Mouse (Mus musculus) gastrocnemius, adult 8-10 months (tissue): ENCODE results near the gene Smim14. TPM values are rescaled to one million over a fixed set of nuclear protein-coding genes. Genes with fewer than 3 reads are reported as not detected.

Experiments
- DNase-seq, 2 experiments: peaks; one replicate each; pipeline ENCODE4 v3.0.0; 2022; ENCODE audit warnings: low spot score in 2 of 2
- total RNA-seq, 4 experiments: library from RNA; stranded (reverse); gene quantifications; 2 replicates each; pipeline ENCODE4 v1.2.4; 2022

The Smim14 gene
- total RNA-seq, 4 experiments from 2014 or later = 29.1 to 34.4 (median 30.4) TPM

DNA sequence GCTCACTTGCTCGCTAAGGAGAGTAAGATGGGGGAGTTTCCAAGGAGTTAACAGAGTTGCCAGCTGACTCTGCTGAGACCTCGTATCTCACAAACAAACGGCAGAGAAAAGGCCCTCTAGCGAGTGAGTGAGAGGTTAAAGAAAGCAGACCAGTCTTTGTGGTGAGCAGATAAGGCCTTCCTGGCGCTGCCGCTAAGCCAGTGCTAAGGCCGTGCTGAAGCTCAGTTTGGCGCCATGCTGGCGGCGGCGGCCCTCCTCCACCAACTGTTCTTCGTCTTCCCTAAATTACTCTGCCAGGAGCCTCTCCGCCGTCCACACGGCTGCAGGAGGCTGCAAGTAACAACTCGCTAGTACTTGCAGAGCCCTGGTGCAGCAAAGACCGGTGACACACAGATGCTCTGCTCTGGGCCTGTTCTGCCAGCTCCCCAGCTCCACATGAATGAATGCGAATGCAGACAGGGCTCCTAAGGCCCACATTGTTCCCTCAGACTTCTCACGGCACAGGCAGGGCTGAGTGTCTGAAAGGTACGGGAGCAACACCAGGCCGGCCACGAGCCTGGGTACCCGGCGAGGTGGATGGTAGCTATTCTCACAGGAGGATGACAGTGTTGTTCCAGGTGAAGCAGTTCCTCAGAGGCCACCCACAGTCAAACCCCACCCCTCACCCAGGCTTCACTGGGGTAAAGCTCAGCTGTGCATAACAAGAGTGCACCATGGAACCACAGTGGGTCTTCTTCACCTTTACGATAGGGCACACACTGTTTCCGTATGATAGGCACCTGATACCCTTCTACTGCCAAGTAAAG lies 121.1 kb downstream of the Smim14 start:
- DNase-seq = no peak

DNA sequence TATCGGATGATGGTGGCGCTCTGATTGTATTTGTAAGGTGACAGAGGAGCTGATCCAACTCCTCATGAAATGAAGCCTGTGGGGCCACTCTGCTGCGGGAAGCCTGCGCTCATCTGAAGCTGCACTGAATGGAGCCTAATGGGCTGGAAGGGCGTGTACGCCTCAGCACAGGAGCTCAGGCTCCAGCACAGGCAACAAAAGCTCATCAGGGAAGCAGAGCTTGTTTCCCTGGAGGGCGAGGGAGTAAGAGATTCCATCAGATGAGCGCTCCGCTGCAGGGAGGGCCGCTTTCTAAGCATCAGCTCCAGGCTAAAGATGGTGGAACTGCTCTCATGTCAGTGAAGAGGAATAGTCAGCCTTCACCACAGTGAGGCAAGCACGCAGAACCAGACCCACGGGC lies 129.0 kb downstream of the Smim14 start:
- no peak for DNase-seq

DNA sequence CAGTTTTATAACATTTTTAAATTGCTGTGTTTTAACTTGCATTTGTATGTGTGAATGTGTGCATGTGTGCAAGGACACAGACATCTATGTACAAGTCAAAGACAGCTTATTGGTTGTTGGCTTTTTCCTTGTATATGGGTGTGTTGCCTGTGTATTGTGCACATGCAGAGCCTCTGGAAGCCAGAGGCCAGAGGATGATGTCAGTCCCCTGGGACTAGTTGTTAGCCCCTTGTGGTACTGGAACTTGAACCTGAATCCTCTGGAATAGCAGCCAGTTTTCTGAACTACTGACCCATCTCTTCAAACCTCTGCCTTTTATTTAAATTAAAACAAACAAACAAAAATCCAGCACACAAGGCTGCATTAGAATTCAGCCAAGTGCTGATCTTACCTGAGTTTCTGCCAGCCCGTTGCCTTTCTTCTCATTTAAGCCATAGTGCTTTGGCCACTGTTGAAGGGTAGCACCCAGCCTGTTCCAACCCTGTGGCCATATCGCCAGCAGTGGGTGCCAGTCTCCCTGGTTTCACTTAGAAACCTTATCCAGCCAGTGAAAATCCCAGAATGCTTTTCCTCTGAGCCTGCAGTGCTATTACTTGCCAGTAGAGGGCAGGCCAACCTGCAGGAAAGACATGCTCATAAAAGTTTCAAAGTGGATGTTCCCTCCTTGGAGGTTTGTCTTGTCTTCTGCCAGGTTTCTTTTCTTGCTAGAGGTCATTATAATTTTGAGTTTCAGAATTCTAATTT lies 135.6 kb downstream of the Smim14 start:
- DNase-seq = peak; percentile 82 to 83

Other genes starting within 250 kb of the Smim14 start
- 10 to 100 TPM; 23.6 to 32.0 (median 28.3) TPM for gene Rfc1, start 201.5 kb downstream of the Smim14 start, total RNA-seq
- under 1 TPM in 3 of 4 experiments, not detected in 1; 0.09 to 0.16 (median 0.10) TPM for gene Klb, start 188.9 kb downstream of the Smim14 start, total RNA-seq
- gene Rpl9, start 145.7 kb downstream of the Smim14 start, total RNA-seq = 100 to 1,000 TPM; 555 to 707 (median 597) TPM
- gene Lias, start 145.7 kb downstream of the Smim14 start, total RNA-seq = 10 to 100 TPM; 37.2 to 39.2 (median 37.9) TPM
- 1 to 10 TPM; 4.9 to 8.0 (median 6.1) TPM for gene Ugdh, start 101.2 kb downstream of the Smim14 start, total RNA-seq
- 1 to 10 TPM in 2 of 4 experiments, not detected in 2; 1.4 to 6.5 TPM for gene Gm43552, start 44.4 kb downstream of the Smim14 start, total RNA-seq
- 10 to 100 TPM; 47.2 to 60.8 (median 55.1) TPM for gene Ube2k, start within 50 bp of the Smim14 start, total RNA-seq
- gene Pds5a, start 161.1 kb upstream of the Smim14 start, total RNA-seq = 10 to 100 TPM; 37.4 to 55.3 (median 41.5) TPM
- gene N4bp2, start 226.3 kb upstream of the Smim14 start, total RNA-seq = 1 to 10 TPM; 2.6 to 4.5 (median 3.8) TPM